Mouse (Mus musculus): ENCODE measurements around the gene Gm17660.

DNA sequence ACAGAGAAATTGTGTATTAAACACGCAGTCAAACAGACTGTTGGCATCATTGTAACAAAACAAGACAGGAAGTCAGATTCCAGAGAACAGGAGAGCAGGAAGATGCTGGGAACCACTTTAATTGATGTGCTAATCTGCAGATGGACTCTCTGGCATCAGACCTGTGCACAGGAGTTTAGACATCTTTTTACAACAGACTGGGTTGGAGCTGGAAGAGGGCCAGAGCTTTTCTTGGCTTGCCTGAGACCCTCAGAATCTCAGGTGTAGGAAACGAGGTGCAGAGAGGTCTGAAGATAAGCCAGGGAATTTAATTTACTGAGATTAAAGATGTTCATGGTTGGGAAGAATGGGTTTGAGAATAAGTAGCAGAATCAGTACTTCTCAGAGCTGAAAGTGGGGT is 12.3 kb upstream of the Gm17660 start:
- no peak for TF ChIP-seq MAX (IDR thresholded peaks at IDR 0.05; ENCODE audit: low read length)
- TF ChIP-seq RAD21 (IDR thresholded peaks at IDR 0.05; ENCODE audit: low read depth, low read length) = no peak
- TF ChIP-seq CTCF (IDR thresholded peaks at IDR 0.05 in 2 of 3, conservative IDR thresholded peaks at IDR 0.05 in 1 of 3; ENCODE audit: control insufficient read depth in 1 of 3, insufficient read depth in 1 of 3, low read depth in 2 of 3, low read length in 3 of 3, poor library complexity in 1 of 3, severe bottlenecking in 1 of 3) = no peak
- TF ChIP-seq USF1 (IDR thresholded peaks at IDR 0.05; ENCODE audit: low read depth, low read length) = no peak
- no peak for TF ChIP-seq CHD2 (IDR thresholded peaks at IDR 0.05; ENCODE audit: low read length)
- no peak for TF ChIP-seq RCOR1 (IDR thresholded peaks at IDR 0.05; ENCODE audit: low read depth, low read length)
- no peak for TF ChIP-seq KAT2A (conservative IDR thresholded peaks at IDR 0.05; ENCODE audit: low read depth, low read length)
- no peak for TF ChIP-seq NELFE (IDR thresholded peaks at IDR 0.05; ENCODE audit: low read depth, low read length)
- no peak for TF ChIP-seq POLR2A (IDR thresholded peaks at IDR 0.05; ENCODE audit: control insufficient read depth in 1 of 2, insufficient read depth in 1 of 2, low read depth in 1 of 2, low read length in 2 of 2, poor library complexity in 1 of 2)
- no peak for TF ChIP-seq EP300 (IDR thresholded peaks at IDR 0.05; ENCODE audit: low read depth in 1 of 2, low read length in 2 of 2)
- no peak for TF ChIP-seq ETS1 (IDR thresholded peaks at IDR 0.05; ENCODE audit: low read depth, low read length)
- TF ChIP-seq MAFK (IDR thresholded peaks at IDR 0.05; ENCODE audit: borderline replicate concordance, low read depth, low read length) = no peak
